Mouse (Mus musculus): ENCODE results near the gene Trim25. TPM values are rescaled to one million over a fixed set of nuclear protein-coding genes. Genes with fewer than 3 reads are reported as not detected.

Trim25 gene
- polyA plus RNA-seq, 1 experiment from 2014 or later: 13.4 TPM

GRCm38 (mm10) chr11:88954803-88955202, 44.4 kb upstream of the Trim25 start:
- Histone ChIP-seq H3K9ac (peak overlapping the region; percentile 56), H3K27ac (ENCODE audit: low read depth) (peak overlapping the region; percentile 61; the same call in 1 of the 2 replicates), H3K9me3 (ENCODE audit: low read depth, low read length) (no peaks in the 10 kb centered on the region), H3K36me3 (ENCODE audit: insufficient read depth) (peaks cover 12% of the 10 kb centered on the region), H3K4me1 (ENCODE audit: insufficient read depth) (0 out of 2 replicates have a peak, but pooled peaks cover 7% of the 10 kb centered on the region), H3K27me3 (ENCODE audit: insufficient read depth, low read length) (no peaks in the 10 kb centered on the region), H3K4me2 (peak overlapping the region; percentile 60), H3K4me3 (ENCODE audit: low read depth, low read length) (peak overlapping the region; percentile 47)
- 0% methylated on average over 4 of the region's 4 CpGs for WGBS
- no peak for TF ChIP-seq CTCF (IDR thresholded peaks at IDR 0.05; ENCODE audit: low read depth)
- ATAC-seq (ENCODE audit: insufficient read depth) (peak; percentile 68; the same call in 1 of the 2 replicates), DNase-seq (peak; percentile 70)

DNA sequence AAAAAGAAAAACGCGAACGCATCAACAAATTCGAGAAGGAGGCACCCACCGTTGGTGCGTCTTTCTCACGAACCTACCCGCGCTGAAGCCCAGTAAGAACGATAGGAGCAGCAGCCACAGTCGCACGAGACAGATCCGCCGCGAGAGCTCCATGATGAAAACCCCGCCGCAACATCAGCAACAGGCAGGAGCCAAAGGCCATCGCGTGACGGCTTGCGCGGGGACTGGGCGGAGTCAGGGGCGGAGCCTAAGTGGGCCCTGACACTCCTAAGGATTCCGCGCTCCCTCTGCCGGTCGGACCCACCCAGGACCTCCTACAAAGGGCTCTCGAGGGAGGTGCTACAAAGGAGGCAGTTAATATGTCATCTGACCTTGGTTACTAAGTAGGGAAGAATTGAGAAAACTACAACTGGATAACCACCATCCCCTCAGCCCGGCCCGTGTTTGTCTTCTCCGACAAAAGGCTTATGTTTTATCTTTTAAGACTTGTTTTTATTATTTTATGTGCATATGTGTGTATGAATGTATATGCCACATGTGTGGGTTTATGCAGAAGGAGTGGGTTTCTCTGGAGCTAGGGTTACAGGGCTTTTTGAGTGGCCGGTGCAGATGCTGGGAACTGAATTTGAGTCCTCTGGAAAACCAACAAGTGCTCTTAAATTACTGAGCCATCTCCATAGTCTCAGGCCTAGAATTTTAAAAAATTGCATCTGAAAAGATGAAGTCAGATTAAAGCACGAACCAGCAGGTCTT, 43.8 kb upstream of the Trim25 start, which contains the start of gene Scpep1:
Scpep1 (minus strand) TSS at position 249 of the 753 bp plus-strand sequence.
- Histone ChIP-seq H3K9ac (peak within 1 kb of the TSS; percentile 56), H3K9me3 (ENCODE audit: low read depth, low read length) (no peaks in the 10 kb centered on the region), H3K4me2 (peak within 1 kb of the TSS; percentile 60), H3K4me3 (ENCODE audit: low read depth, low read length) (peak within 1 kb of the TSS; percentile 47), H3K27ac (ENCODE audit: low read depth) (peak within 1 kb of the TSS; percentile 61; the same call in 1 of the 2 replicates), H3K27me3 (ENCODE audit: insufficient read depth, low read length) (no peaks in the 10 kb centered on the region), H3K36me3 (ENCODE audit: insufficient read depth) (peaks cover 12% of the 10 kb centered on the region), H3K4me1 (ENCODE audit: insufficient read depth) (0 out of 2 replicates have a peak, but pooled peaks cover 7% of the 10 kb centered on the region)
- ATAC-seq (ENCODE audit: insufficient read depth): peak; percentile 98
- TF ChIP-seq CTCF (IDR thresholded peaks at IDR 0.05; ENCODE audit: low read depth): peak; percentile 84
- WGBS: 4% methylated on average over 34 of the region's 34 CpGs
- DNase-seq: peak; percentile 99

- no peak for TF ChIP-seq CTCF (IDR thresholded peaks at IDR 0.05; ENCODE audit: low read depth)
- WGBS: 68% methylated on average over 3 of the region's 3 CpGs
- ATAC-seq (ENCODE audit: insufficient read depth): no peak
Observed at GRCm38 (mm10) chr11:88958851-88959250, 40.3 kb upstream of the Trim25 start.

DNA sequence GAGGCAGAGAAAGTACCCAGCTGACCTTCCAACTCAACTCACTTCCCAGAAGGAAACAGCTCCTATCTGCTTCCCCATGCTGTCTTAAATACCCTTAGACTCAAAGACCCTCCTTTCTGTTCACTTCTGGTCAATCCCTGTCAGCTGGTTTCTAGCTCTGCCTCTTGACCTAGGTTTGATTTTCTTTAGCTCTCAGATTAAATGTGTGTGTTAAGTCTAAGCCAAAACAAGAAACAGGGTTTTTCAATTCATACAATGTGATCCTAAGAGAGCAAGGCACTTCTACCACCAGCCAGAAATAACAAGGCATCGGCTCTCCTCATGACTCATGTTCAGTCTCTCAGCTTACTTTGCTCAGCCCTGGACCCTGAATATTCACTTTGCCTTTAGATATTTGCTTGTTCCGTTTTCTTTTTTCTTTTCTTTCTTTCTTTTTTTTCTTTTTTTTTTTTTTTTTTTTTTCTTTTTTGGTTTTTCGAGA, 32.3 kb upstream of the Trim25 start, which contains the start of gene Elobl:
Elobl (minus strand) TSS at position 51 of the 481 bp plus-strand sequence.
- no peak for ATAC-seq (ENCODE audit: insufficient read depth)
- H3K9me3 ChIP-seq (ENCODE audit: low read depth, low read length): no peaks in the 10 kb centered on the region

More at GRCm38 (mm10) chr11:88958851-88959250, 40.3 kb upstream of the Trim25 start:
- Histone ChIP-seq H3K27me3 (ENCODE audit: insufficient read depth, low read length) (no peaks in the 10 kb centered on the region), H3K4me3 (ENCODE audit: low read depth, low read length) (no peak overlapping the region), H3K9me3 (ENCODE audit: low read depth, low read length) (no peaks in the 10 kb centered on the region), H3K4me2 (no peak overlapping the region), H3K36me3 (ENCODE audit: insufficient read depth) (no peaks in the 10 kb centered on the region), H3K9ac (no peak overlapping the region), H3K4me1 (ENCODE audit: insufficient read depth) (0 out of 2 replicates have a peak, but pooled peaks cover 7% of the 10 kb centered on the region), H3K27ac (ENCODE audit: low read depth) (no peak overlapping the region)
- no peak for DNase-seq

GRCm38 (mm10) chr11:88970202-88970732, 28.9 kb upstream of the Trim25 start, which contains the start of gene Coil:
Gene Coil, plus strand, starts transcription at chr11:88970252.
- no peaks in the 10 kb centered on the region for H3K27me3 ChIP-seq (ENCODE audit: insufficient read depth, low read length)
- no peak for TF ChIP-seq CTCF (IDR thresholded peaks at IDR 0.05; ENCODE audit: low read depth)
- no peak within 1 kb of the TSS for H3K27ac ChIP-seq (ENCODE audit: low read depth)
- H3K4me3 ChIP-seq (ENCODE audit: low read depth, low read length): no peak within 1 kb of the TSS
- WGBS: 25% methylated on average over 2 of the region's 2 CpGs
- H3K9ac ChIP-seq: no peak within 1 kb of the TSS
- DNase-seq (peak; percentile 26), ATAC-seq (ENCODE audit: insufficient read depth) (no peak)
- H3K9me3 ChIP-seq (ENCODE audit: low read depth, low read length): no peaks in the 10 kb centered on the region
- H3K4me2 ChIP-seq: no peak within 1 kb of the TSS
- no peaks in the 10 kb centered on the region for H3K36me3 ChIP-seq (ENCODE audit: insufficient read depth)
- H3K4me1 ChIP-seq (ENCODE audit: insufficient read depth): no peaks in the 10 kb centered on the region

More for the DNA sequence above, 32.3 kb upstream of the Trim25 start, which contains the start of gene Elobl:
- TF ChIP-seq CTCF (IDR thresholded peaks at IDR 0.05; ENCODE audit: low read depth): no peak
- H3K27me3 ChIP-seq (ENCODE audit: insufficient read depth, low read length): no peaks in the 10 kb centered on the region
- no peak within 1 kb of the TSS for H3K4me3 ChIP-seq (ENCODE audit: low read depth, low read length)
- H3K27ac ChIP-seq (ENCODE audit: low read depth): no peak within 1 kb of the TSS
- no peak within 1 kb of the TSS for H3K4me2 ChIP-seq
- WGBS: 91% methylated on average over 2 of the region's 3 CpGs
- no peaks in the 10 kb centered on the region for H3K4me1 ChIP-seq (ENCODE audit: insufficient read depth)
- no peaks in the 10 kb centered on the region for H3K36me3 ChIP-seq (ENCODE audit: insufficient read depth)
- DNase-seq: no peak
- no peak within 1 kb of the TSS for H3K9ac ChIP-seq

GRCm38 (mm10) chr11:88973776-88974701, 25.1 kb upstream of the Trim25 start:
- peak overlapping the region; percentile 74 for H3K9ac ChIP-seq
- DNase-seq (peak; percentile 98), ATAC-seq (ENCODE audit: insufficient read depth) (peak; percentile 86)
- H3K27me3 ChIP-seq (ENCODE audit: insufficient read depth, low read length): no peaks in the 10 kb centered on the region
- peak; percentile 84 for TF ChIP-seq CTCF (IDR thresholded peaks at IDR 0.05; ENCODE audit: low read depth)
- H3K4me1 ChIP-seq (ENCODE audit: insufficient read depth): no peaks in the 10 kb centered on the region
- H3K27ac ChIP-seq (ENCODE audit: low read depth): peak overlapping the region; percentile 85
- 1% methylated on average over 62 of the region's 62 CpGs for WGBS
- H3K9me3 ChIP-seq (ENCODE audit: low read depth, low read length): no peaks in the 10 kb centered on the region
- peak overlapping the region; percentile 65 for H3K4me3 ChIP-seq (ENCODE audit: low read depth, low read length)
- peak overlapping the region; percentile 79 for H3K4me2 ChIP-seq
- H3K36me3 ChIP-seq (ENCODE audit: insufficient read depth): no peaks in the 10 kb centered on the region
